Mouse (Mus musculus) lung, embryonic 15.5 days (tissue): ENCODE data around the gene Ltbp3. TPM values are rescaled to one million over a fixed set of nuclear protein-coding genes. Genes with fewer than 3 reads are reported as not detected.
A peak's percentile ranks its signal among the peaks of the same experiment; 100 is the strongest.

ENCODE experiments used
- ATAC-seq: fragments of 200-750 bp; cut with Nextera tagmentation; 2 replicates; pipeline ENCODE4 v1.8.0; 2017; ENCODE audit warnings: moderate number of reproducible peaks, borderline replicate concordance; ENCODE audit not compliant: low FRiP score, low TSS enrichment; ENCODE audit errors: extremely low read depth
- H3K27ac ChIP-seq: fragments of 300-500 bp; sonication (generic); 2 replicates; pipeline ENCODE4 v1.5.1; 2015; ENCODE audit warnings: moderate library complexity, mild to moderate bottlenecking, inconsistent platforms
- H3K27me3 ChIP-seq: fragments of 300-500 bp; sonication (generic); 2 replicates; pipeline ENCODE4 v1.6.1; 2015; ENCODE audit warnings: inconsistent platforms
- H3K36me3 ChIP-seq: fragments of 300-500 bp; sonication (generic); 2 replicates; pipeline ENCODE4 v1.6.1; 2015; ENCODE audit warnings: inconsistent platforms
- H3K4me1 ChIP-seq: fragments of 300-500 bp; sonication (generic); 2 replicates; pipeline ENCODE4 v1.6.1; 2015; ENCODE audit warnings: inconsistent platforms
- H3K4me2 ChIP-seq: fragments of 300-500 bp; sonication (generic); 2 replicates; pipeline ENCODE4 v1.6.1; 2015; ENCODE audit warnings: inconsistent platforms, mild to moderate bottlenecking, moderate library complexity
- H3K4me3 ChIP-seq: fragments of 300-500 bp; sonication (generic); 2 replicates; pipeline ENCODE4 v1.5.1; 2015; ENCODE audit warnings: mild to moderate bottlenecking, inconsistent platforms
- H3K9ac ChIP-seq: fragments of 300-500 bp; sonication (generic); 2 replicates; pipeline ENCODE4 v1.6.1; 2015; ENCODE audit warnings: inconsistent platforms
- H3K9me3 ChIP-seq: fragments of 300-500 bp; sonication (generic); 2 replicates; pipeline ENCODE4 v1.6.1; 2016; ENCODE audit warnings: inconsistent platforms
- WGBS: fragments of 180-500 bp; shearing (Covaris S2); methylation state at CpG from one replicate; pipeline ENCODE4 v1.1.7; 2015; 5-methylcytosine and 5-hydroxymethylcytosine counted together
- polyA plus RNA-seq: library from polyadenylated mRNA; unstranded; fragments of >200 nt; fragmentation: Nextera tagmentation; extraction: Ambion mirVana; gene quantifications from 2 replicates; pipeline ENCODE4 v1.2.1, GENCODE M21; 2015

The Ltbp3 gene
- polyA plus RNA-seq, 1 experiment from 2014 or later = 54.9 TPM

DNA sequence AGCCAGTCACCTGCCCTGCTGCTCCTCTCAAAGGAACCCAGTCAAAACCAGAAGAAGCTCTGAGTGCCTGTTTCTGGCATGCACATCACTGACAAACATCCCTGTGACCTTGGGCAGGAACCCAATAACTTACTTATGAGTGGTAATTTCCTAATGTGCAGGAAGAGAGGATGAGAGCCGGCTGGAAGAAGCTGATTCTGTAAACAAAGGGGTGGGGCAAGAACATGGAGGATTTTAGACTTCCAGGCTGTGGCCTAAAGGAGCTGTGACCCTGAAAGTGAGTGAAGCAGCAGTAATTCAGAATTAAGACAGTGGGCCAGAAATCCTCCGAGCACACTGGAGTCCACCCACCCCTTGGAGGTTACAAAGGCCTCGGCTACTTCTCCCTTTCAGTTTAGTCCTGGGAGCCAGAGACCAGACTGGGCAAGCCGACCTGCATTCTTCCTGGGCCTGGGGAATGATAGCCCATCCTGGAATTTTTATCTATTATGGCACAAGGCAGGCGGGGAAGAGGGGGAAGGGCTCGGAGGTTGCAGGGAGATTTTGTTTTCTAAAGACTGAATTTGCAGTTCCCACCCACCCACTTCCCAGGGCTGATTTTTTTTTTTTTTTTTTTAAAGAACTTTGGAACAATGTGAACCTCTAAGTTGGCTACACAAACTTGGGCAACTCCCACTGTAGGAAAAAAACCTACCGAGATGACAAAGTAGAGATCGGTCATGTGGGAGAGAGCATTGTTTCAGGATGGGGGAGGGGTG is 65.5 kb downstream of the Ltbp3 start:
- Histone ChIP-seq H3K4me1 (peaks cover 71% of the 10 kb centered on the region), H3K27me3 (no peaks in the 10 kb centered on the region), H3K36me3 (no peaks in the 10 kb centered on the region), H3K27ac (peak overlapping the region; percentile 99), H3K4me3 (no peak overlapping the region), H3K9me3 (no peaks in the 10 kb centered on the region), H3K9ac (0 out of 2 replicates have a peak overlapping the region, but pooled peaks have one; percentile 18), H3K4me2 (peak overlapping the region; percentile 44)
- 5% methylated on average over 8 of the region's 8 CpGs for WGBS
- ATAC-seq = no peak

DNA sequence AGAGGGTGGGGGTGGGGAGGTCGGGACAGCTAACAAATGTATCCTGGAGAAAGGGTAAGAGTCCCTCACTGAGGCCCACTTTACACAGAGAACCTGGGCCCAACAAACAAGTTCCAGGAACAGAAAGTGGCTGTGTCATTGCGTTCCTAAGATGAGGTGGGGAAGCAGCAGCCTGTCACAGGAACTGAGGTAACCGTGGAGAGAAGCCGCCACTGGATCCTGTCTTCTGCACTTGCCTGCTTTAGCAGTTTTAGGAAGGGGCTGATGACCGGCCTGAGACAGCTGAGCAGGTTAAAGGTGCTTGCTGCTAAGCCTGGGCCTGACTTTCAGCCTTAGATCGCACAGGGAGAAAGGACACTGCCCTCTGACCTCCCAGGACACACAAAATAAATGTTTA is 66.1 kb downstream of the Ltbp3 start:
- H3K36me3 ChIP-seq = no peaks in the 10 kb centered on the region
- peak overlapping the region; percentile 99 for H3K27ac ChIP-seq
- H3K4me3 ChIP-seq = no peak overlapping the region
- H3K9ac ChIP-seq = 0 out of 2 replicates have a peak overlapping the region, but pooled peaks have one; percentile 13
- peak overlapping the region; percentile 24; the same call in 1 of the 2 replicates for H3K4me2 ChIP-seq
- peaks cover 77% of the 10 kb centered on the region for H3K4me1 ChIP-seq
- no peaks in the 10 kb centered on the region for H3K9me3 ChIP-seq
- ATAC-seq = no peak
- 25% methylated on average over 6 of the region's 6 CpGs for WGBS
- no peaks in the 10 kb centered on the region for H3K27me3 ChIP-seq

GRCm38 (mm10) chr19:5807740-5808139 is 67.0 kb downstream of the Ltbp3 start:
- no peak for ATAC-seq
- WGBS = 58% methylated on average over 3 of the region's 3 CpGs

More at GRCm38 (mm10) chr19:5807740-5808139, 67.0 kb downstream of the Ltbp3 start:
- H3K4me2 ChIP-seq = no peak overlapping the region
- peak overlapping the region; percentile 99 for H3K27ac ChIP-seq
- H3K36me3 ChIP-seq = no peaks in the 10 kb centered on the region
- no peaks in the 10 kb centered on the region for H3K27me3 ChIP-seq
- H3K4me1 ChIP-seq = peaks cover 87% of the 10 kb centered on the region
- no peak overlapping the region for H3K4me3 ChIP-seq
- H3K9me3 ChIP-seq = no peaks in the 10 kb centered on the region
- no peak overlapping the region for H3K9ac ChIP-seq

Other genes starting within 250 kb of the Ltbp3 start
- gene 1700020D05Rik, start 237.1 kb upstream of the Ltbp3 start, polyA plus RNA-seq = 0.20 TPM in 1 of 2 replicates, not detected in the other
- gene Snx32, start 230.4 kb upstream of the Ltbp3 start, polyA plus RNA-seq = 5.8 and 7.4 TPM in 2 replicates
- 2.1 and 2.2 TPM in 2 replicates for gene Ovol1, start 180.3 kb upstream of the Ltbp3 start, polyA plus RNA-seq
- 5.7 and 5.9 TPM in 2 replicates for gene Ap5b1, start 172.9 kb upstream of the Ltbp3 start, polyA plus RNA-seq
- gene Rnaseh2c, start 139.0 kb upstream of the Ltbp3 start, polyA plus RNA-seq = 143 and 153 TPM in 2 replicates
- gene Kat5, start 130.7 kb upstream of the Ltbp3 start, polyA plus RNA-seq = 51.9 and 54.4 TPM in 2 replicates
- gene Rela, start 103.4 kb upstream of the Ltbp3 start, polyA plus RNA-seq = 52.7 and 53.8 TPM in 2 replicates
- 44.7 and 48.0 TPM in 2 replicates for gene Sipa1, start 77.2 kb upstream of the Ltbp3 start, polyA plus RNA-seq
- 44.1 and 45.2 TPM in 2 replicates for gene Map3k11, start 52.2 kb upstream of the Ltbp3 start, polyA plus RNA-seq
- 18.2 and 20.9 TPM in 2 replicates for gene Pcnx3, start 52.0 kb upstream of the Ltbp3 start, polyA plus RNA-seq
- gene Kcnk7, start 36.5 kb upstream of the Ltbp3 start, polyA plus RNA-seq = 0.69 TPM in 1 of 2 replicates, not detected in the other
- 23.6 and 24.5 TPM in 2 replicates for gene Ehbp1l1, start 14.6 kb upstream of the Ltbp3 start, polyA plus RNA-seq
- 105 and 108 TPM in 2 replicates for gene Fam89b, start 11.3 kb upstream of the Ltbp3 start, polyA plus RNA-seq
- 76.1 and 83.6 TPM in 2 replicates for gene Scyl1, start 30.5 kb downstream of the Ltbp3 start, polyA plus RNA-seq
- 50.7 and 53.0 TPM in 2 replicates for gene Frmd8, start 134.4 kb downstream of the Ltbp3 start, polyA plus RNA-seq
- gene Slc25a45, start 136.9 kb downstream of the Ltbp3 start, polyA plus RNA-seq = 4.2 and 5.6 TPM in 2 replicates
- gene Tigd3, start 153.2 kb downstream of the Ltbp3 start, polyA plus RNA-seq = 3.2 and 3.6 TPM in 2 replicates
- gene Dpf2, start 172.1 kb downstream of the Ltbp3 start, polyA plus RNA-seq = 142 and 147 TPM in 2 replicates
- gene Cdc42ep2, start 183.9 kb downstream of the Ltbp3 start, polyA plus RNA-seq = 12.0 and 14.1 TPM in 2 replicates
- gene Pola2, start 223.3 kb downstream of the Ltbp3 start, polyA plus RNA-seq = 72.3 and 75.3 TPM in 2 replicates
- not detected in 2 replicates for gene Slc22a20, start 245.2 kb downstream of the Ltbp3 start, polyA plus RNA-seq